Mouse (Mus musculus) NIH3T3 (cell line): ENCODE results near the gene Rprd1b.
"Not testable (repeated sequence)": the region's sequence is repeated elsewhere in the genome, so short reads cannot be mapped to it uniquely, and the experiment has no call there.

Source experiments
- DNase-seq: peaks from one replicate; pipeline ENCODE4 v3.0.0-alpha.2; 2012; ENCODE audit warnings: low read depth

Rprd1b gene

DNA sequence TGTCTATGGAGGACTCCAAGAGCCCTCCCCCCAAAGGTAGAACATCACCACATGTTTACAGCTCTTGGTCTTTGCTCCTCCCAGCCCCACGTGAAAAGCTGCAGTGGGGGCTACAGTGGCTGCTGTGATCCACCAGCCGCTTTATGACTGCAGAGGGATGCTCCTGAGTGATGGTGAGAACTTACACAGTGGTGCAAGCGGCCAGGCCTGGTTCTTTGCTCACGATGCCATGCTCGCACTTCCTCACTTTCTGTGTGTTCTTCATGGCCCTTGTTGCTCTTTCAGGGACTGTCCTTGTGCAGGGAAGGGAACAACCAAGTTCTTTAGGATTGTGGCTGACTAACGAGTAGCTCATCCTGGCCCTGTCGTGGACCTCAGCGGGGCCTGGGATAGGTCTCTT is 15.2 kb downstream of the Rprd1b start:
- DNase-seq = no peak

- DNase-seq = no peak
Measured at GRCm38 (mm10) chr2:158046186-158046585, 17.9 kb downstream of the Rprd1b start.

- peak; percentile 62 for DNase-seq
Measured at GRCm38 (mm10) chr2:158047903-158048302, 19.6 kb downstream of the Rprd1b start.

- DNase-seq = no peak
Measured at GRCm38 (mm10) chr2:158048718-158049117, 20.4 kb downstream of the Rprd1b start.

GRCm38 (mm10) chr2:158050116-158050515 is 21.8 kb downstream of the Rprd1b start:
- DNase-seq = no peak

DNA sequence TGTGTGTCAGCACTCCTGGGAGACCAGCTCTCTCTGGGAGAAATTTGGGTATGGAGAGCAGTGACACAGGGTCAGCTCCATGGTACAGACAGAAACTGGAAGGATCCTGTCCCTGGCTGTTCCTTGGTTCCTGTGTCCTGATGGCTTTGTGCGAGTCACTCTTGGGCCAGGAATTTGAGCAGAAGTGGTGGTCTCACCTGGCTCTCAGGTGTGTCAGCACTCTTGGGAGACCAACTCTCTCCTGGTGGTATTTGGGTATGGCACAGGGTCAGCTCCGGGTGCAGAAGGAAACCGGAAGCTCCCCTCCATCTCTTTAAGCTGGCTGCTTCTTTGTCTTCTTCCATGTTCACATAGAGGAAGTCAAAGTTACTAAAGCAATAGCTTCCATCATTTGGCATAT is 26.3 kb downstream of the Rprd1b start:
- no peak for DNase-seq

- DNase-seq = not testable (repeated sequence)
Measured at GRCm38 (mm10) chr2:158055383-158055782, 27.1 kb downstream of the Rprd1b start.

GRCm38 (mm10) chr2:158057030-158057429 is 28.7 kb downstream of the Rprd1b start:
- no peak for DNase-seq

DNA sequence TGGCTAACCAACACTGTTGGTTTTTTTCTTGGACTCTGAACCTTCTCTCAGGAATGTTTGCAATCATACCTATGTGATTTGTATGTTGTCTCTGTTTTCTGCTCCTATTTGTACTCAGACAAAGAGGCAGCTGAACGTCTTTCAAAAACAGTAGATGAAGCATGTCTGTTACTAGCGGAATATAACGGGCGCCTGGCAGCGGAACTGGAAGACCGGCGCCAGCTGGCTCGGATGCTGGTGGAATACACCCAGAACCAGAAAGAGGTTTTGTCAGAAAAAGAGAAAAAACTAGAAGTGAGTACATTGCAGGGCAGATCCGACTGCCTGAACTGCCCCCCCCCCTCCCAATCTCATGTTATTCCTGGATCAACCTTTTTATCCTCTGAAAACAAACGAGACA is 30.2 kb downstream of the Rprd1b start:
- DNase-seq = peak; percentile 60

- no peak for DNase-seq
Measured at GRCm38 (mm10) chr2:158059666-158060105, 31.4 kb downstream of the Rprd1b start.

DNA sequence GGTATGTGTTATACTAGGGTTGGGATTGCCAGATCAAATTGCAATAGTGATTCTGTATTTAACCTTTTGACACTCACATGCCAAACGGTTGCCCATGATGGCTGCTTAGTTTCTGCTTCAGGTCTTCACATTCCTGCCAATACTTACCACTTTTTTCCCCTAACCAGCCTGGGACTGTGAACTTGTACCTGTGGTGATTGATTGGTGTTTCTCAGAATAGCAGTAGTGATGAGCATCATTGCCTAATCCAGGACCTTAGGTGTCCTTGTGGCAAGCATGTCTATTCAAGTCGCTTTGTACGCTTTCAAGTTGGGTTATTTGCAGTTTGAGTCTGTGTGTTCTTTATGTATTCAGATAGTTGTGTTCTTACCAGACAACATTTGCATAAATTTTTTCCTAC is 34.7 kb downstream of the Rprd1b start:
- DNase-seq = no peak

- DNase-seq = peak; percentile 88
Measured at GRCm38 (mm10) chr2:158064571-158065048, 36.3 kb downstream of the Rprd1b start.

GRCm38 (mm10) chr2:158065064-158065463 is 36.8 kb downstream of the Rprd1b start:
- DNase-seq = no peak

DNA sequence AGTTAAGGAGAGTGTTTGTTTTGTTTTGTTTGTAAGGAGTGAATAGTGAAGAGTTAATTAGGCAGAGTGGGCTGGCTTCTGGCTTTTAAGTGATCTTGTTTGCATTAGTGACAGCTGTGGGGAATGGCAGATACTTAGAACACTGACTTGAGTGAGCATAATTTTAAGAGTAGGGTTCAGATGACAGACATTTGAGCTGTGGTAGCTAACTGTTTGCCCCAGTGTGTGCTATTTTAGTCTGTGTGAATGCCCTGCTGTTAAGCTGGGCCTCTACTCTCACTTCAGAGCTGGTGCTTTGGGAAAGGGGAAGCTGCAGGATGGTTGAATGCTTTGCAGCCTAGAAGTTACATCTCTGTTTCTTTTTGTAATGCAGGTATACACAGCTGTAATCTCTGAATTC is 38.2 kb downstream of the Rprd1b start:
- no peak for DNase-seq

DNA sequence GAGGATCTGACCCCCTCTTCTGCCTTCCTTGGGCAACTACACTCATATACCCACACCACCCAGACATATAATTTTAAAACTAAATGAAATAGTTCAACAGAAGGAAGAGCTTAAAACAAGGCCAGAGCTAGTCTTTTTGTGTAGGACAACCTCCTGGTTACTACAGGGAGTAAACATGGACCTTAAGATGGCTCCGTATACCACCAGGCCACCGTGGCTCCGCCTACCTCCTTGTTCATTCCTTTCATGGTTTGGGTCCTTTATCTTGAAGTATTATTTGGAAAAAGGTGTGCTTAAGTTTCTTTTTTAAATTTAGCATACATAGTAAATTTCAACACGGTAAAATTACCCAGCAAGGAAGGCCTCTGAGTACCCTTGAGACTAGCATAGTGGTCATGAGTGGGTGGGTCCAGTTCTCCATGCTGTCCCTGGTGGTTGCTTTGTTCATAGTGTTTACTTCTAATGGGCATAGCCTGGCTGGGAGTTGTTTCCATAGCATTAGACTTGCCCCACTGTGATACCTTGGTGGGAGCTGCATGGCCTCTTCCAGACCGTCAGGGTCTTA is 39.0 kb downstream of the Rprd1b start:
- no peak for DNase-seq

DNA sequence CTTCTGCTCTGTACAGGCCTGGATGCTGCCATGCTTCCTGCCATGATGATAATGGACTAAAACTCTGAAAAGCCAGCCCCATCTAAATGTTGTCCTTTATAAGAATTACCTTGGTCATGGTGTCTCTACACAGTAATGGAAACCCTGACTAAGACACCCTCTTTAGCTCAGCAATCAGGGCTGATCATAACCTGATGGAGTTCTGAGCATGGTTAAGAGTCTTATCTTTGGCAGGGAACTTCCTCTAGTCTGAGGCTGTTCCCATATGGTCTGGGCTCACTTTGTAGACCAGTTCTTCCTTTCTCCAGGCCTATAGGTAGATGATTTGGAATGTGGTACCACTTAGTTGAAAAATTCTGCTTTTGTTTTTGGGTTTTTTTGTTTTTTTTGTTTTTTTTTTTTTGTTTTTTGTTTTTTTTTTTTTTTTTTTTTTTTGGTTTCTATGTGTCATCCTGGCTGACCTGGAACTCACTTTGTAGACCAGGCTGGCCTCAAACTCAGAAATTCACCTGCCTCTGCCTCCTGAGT is 40.2 kb downstream of the Rprd1b start:
- DNase-seq = no peak

DNA sequence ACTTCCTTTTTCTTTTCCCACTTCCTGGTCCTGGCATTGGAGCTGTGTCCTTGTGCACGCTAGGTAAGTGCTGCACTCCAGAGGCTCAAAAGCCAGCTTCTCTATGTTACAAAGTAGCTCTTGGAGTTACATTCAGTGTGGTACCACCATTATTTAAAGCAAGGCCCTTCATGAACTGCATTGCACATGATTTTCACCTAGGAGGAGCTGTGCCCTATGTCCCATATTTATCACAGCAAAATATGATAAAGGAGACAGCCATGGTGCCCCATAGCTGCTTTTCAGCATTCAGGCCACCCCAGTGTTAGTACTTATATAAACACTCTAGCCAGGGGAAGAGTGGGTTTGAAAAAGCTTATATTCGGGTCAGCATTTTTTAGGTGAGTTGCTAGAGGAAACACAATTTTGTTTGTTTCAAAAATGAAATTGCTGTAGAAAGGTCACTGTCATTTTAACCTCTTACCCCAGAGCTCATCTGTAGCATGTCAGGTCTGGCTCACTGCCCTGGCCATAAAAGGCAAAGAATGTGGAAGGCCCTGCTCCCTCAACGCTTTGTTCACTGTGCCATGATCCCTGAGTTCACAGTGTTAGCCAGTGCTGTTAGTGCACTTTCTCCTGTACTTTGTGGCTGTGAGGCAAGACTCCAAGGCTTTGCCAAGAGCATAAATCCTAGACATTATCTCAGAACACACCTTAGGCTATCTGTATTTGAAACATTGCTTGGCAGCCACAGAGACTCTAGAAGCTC is 42.8 kb downstream of the Rprd1b start:
- DNase-seq = peak; percentile 9

- no peak for DNase-seq
Measured at GRCm38 (mm10) chr2:158071633-158071995, 43.3 kb downstream of the Rprd1b start.

GRCm38 (mm10) chr2:158074835-158075234 is 46.5 kb downstream of the Rprd1b start:
- no peak for DNase-seq

DNA sequence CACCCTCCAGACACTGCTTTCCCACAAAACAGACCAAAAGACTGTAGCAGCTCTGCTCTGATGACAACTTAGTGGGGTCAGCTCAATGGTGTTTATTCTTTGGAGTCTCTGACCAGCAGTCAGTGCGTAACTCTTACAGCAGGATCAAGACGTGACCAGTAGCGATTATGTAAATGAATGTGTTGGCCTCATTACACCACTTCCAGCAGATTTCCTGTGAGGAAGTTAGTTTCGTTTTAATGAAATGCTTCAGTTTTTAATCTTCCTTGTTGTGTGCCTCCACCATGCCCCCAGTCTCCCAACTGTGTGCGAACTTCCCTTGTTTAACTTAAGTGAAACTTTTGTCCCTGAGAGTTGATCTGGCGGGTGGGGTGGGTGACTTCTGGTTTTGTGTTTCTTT is 48.4 kb downstream of the Rprd1b start:
- DNase-seq = no peak

GRCm38 (mm10) chr2:158077981-158078380 is 49.7 kb downstream of the Rprd1b start:
- DNase-seq = no peak

GRCm38 (mm10) chr2:158078971-158079370 is 50.7 kb downstream of the Rprd1b start:
- no peak for DNase-seq

DNA sequence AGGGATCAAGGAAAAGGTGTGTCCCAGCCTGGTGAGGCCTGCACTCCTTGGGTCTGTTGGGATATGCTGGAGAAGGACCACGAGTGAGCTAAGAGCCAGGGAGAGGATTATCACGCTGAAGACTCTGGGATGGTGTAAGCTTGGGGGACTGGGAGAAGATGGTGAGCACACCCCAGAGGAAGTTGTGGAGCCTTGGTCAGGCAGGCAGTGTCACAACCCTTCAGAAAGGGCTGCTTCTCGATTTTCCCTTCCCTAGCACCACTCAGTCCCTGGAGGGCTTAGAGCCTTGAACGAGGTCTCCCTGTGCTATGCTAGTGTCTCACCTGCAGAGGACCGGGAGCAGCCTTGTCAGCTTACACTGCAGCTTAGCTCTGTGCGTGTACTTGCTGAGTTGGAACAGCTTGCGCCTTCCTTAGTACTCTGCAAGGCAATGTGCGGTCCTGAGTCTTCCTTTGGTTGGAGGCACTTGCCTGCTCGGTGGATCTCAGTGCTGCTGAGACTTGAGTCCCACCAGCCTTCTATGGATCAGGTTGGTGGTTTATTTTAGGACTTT is 51.6 kb downstream of the Rprd1b start:
- DNase-seq = no peak
